Mouse (Mus musculus) limb, embryonic 12.5 days (tissue): ENCODE results near the gene Pigh. TPM values are rescaled to one million over a fixed set of nuclear protein-coding genes. Genes with fewer than 3 reads are reported as not detected.

ENCODE experiments used
- ATAC-seq: fragments of 200-750 bp; cut with Nextera tagmentation; 2 replicates; pipeline ENCODE4 v1.8.0; 2017; ENCODE audit warnings: low read depth, moderate TSS enrichment; ENCODE audit not compliant: insufficient number of reproducible peaks, insufficient read depth, low FRiP score, low TSS enrichment
- H3K27ac ChIP-seq: fragments of 300-500 bp; sonication (generic); 2 replicates; pipeline ENCODE4 v1.5.1; 2016; ENCODE audit warnings: mild to moderate bottlenecking, moderate library complexity
- H3K27me3 ChIP-seq: fragments of 300-500 bp; sonication (generic); 2 replicates; pipeline ENCODE4 v1.6.1; 2016; ENCODE audit warnings: mild to moderate bottlenecking, moderate library complexity
- H3K36me3 ChIP-seq: fragments of 300-500 bp; sonication (generic); 2 replicates; pipeline ENCODE4 v1.6.1; 2016; ENCODE audit warnings: mild to moderate bottlenecking, moderate library complexity
- H3K4me1 ChIP-seq: fragments of 300-500 bp; sonication (generic); replicated peaks from 2 replicates; pipeline ENCODE4 v1.6.1; 2016
- H3K4me2 ChIP-seq: fragments of 300-500 bp; sonication (generic); 2 replicates; pipeline ENCODE4 v1.6.1; 2016; ENCODE audit warnings: mild to moderate bottlenecking, moderate library complexity
- H3K4me3 ChIP-seq: fragments of 300-500 bp; sonication (generic); replicated peaks from 2 replicates; pipeline ENCODE4 v1.5.1; 2016; ENCODE audit warnings: mild to moderate bottlenecking
- H3K9ac ChIP-seq: fragments of 300-500 bp; sonication (generic); replicated peaks from 2 replicates; pipeline ENCODE4 v1.6.1; 2016; ENCODE audit warnings: mild to moderate bottlenecking, moderate library complexity
- H3K9me3 ChIP-seq: fragments of 300-500 bp; sonication (generic); 2 replicates; pipeline ENCODE4 v1.6.1; 2016; ENCODE audit warnings: mild to moderate bottlenecking, moderate library complexity
- WGBS: fragments of 180-500 bp; shearing (Covaris S2); methylation state at CpG from one replicate; pipeline ENCODE4 v1.1.7; 2016; 5-methylcytosine and 5-hydroxymethylcytosine counted together
- polyA plus RNA-seq: library from polyadenylated mRNA; unstranded; fragments of >200 nt; fragmentation: Nextera tagmentation; extraction: Ambion mirVana; gene quantifications from 2 replicates; pipeline ENCODE4 v1.2.1, GENCODE M21; 2016

Pigh gene
- polyA plus RNA-seq, 1 experiment from 2014 or later = 33.8 TPM

DNA sequence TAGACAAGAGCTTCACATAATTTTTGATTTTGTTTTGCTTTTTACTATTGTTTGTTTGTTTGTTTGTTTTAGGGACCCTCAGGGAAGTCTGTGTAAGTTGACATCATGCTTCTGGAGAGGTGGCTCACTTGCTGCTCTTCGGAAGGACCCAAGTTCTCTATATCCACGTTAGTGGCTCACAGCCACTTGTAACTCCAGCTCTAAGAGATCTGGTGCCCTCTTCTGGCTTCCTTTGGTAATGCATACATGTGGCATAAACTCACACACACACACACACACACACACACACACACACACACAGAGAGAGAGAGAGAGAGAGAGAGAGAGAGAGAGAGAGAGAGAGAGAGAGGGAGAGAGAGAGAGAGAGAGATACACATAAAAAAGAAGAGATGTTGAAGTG is 15.1 kb upstream of the Pigh start:
- no peak overlapping the region for H3K27ac ChIP-seq
- no peak overlapping the region for H3K4me3 ChIP-seq
- no peak overlapping the region for H3K9ac ChIP-seq
- H3K36me3 ChIP-seq = no peaks in the 10 kb centered on the region
- no peaks in the 10 kb centered on the region for H3K27me3 ChIP-seq
- H3K4me1 ChIP-seq = no peaks in the 10 kb centered on the region
- H3K9me3 ChIP-seq = peaks cover 5% of the 10 kb centered on the region; the same call in 1 of the 2 replicates
- 75% methylated on average over 2 of the region's 2 CpGs for WGBS
- no peak for ATAC-seq
- no peak overlapping the region for H3K4me2 ChIP-seq

- H3K4me2 ChIP-seq = no peak overlapping the region
- H3K27ac ChIP-seq = no peak overlapping the region
- H3K4me1 ChIP-seq = no peaks in the 10 kb centered on the region
- H3K9me3 ChIP-seq = peaks cover 5% of the 10 kb centered on the region; the same call in 1 of the 2 replicates
- no peak overlapping the region for H3K4me3 ChIP-seq
- WGBS = 86% methylated on average over 3 of the region's 3 CpGs
- H3K27me3 ChIP-seq = no peaks in the 10 kb centered on the region
- H3K9ac ChIP-seq = no peak overlapping the region
- no peak for ATAC-seq
- no peaks in the 10 kb centered on the region for H3K36me3 ChIP-seq
Measured at GRCm38 (mm10) chr12:79103773-79104172, 14.3 kb upstream of the Pigh start.

DNA sequence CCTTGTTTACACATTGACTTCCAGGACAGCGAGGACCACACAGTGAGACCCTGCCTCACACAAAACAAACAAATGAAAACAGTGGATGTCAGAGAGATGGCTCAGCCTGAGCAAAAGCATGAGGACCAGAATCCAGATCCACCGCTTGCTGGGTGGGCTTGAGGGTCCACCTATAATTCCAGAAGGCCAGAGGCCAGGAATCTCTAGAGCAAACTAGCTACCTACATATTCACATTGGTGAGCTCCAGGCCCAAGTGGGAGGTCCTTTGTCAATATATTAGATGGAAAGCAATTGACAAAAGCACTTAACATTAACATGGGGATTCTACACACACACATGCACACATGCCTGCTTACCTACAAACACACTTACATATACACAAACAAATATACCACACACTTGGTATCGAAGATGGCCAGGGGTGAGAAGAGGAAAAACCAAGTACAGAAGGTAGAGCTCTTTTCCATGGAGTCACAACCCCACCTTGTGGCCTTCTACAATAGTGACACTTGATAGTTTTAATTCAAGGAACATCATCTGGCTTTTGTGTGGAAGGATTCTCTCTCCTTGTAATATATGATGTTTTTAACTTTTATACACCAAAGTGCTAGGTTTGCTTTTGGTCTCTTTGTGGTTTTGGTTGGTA is 7.8 kb upstream of the Pigh start:
- WGBS = 63% methylated on average over 3 of the region's 3 CpGs
- ATAC-seq = no peak

GRCm38 (mm10) chr12:79092569-79092968 is 3.1 kb upstream of the Pigh start:
- Histone ChIP-seq H3K4me1 (peaks cover 7% of the 10 kb centered on the region), H3K27me3 (no peaks in the 10 kb centered on the region), H3K4me2 (no peak overlapping the region), H3K36me3 (no peaks in the 10 kb centered on the region), H3K9ac (no peak overlapping the region), H3K27ac (no peak overlapping the region), H3K9me3 (no peaks in the 10 kb centered on the region), H3K4me3 (no peak overlapping the region)
- WGBS = 55% methylated on average over 4 of the region's 4 CpGs
- ATAC-seq = no peak

More for the DNA sequence above, 7.8 kb upstream of the Pigh start:
- Histone ChIP-seq H3K9me3 (no peaks in the 10 kb centered on the region), H3K4me2 (no peak overlapping the region), H3K4me1 (no peaks in the 10 kb centered on the region), H3K4me3 (no peak overlapping the region), H3K27ac (no peak overlapping the region), H3K36me3 (no peaks in the 10 kb centered on the region), H3K27me3 (no peaks in the 10 kb centered on the region), H3K9ac (no peak overlapping the region)

- 88% methylated on average over 6 of the region's 6 CpGs for WGBS
- H3K9me3 ChIP-seq = no peaks in the 10 kb centered on the region
- H3K36me3 ChIP-seq = peaks cover 90% of the 10 kb centered on the region
- H3K27ac ChIP-seq = no peak overlapping the region
- H3K27me3 ChIP-seq = no peaks in the 10 kb centered on the region
- no peak overlapping the region for H3K4me2 ChIP-seq
- no peak overlapping the region for H3K4me3 ChIP-seq
- no peak overlapping the region for H3K9ac ChIP-seq
- no peaks in the 10 kb centered on the region for H3K4me1 ChIP-seq
- ATAC-seq = no peak
Measured at GRCm38 (mm10) chr12:79073362-79073761, 16.1 kb downstream of the Pigh start.

GRCm38 (mm10) chr12:79072576-79072975 is 16.9 kb downstream of the Pigh start:
- Histone ChIP-seq H3K9ac (no peak overlapping the region), H3K36me3 (peaks cover 90% of the 10 kb centered on the region), H3K27me3 (no peaks in the 10 kb centered on the region), H3K4me2 (no peak overlapping the region), H3K4me1 (no peaks in the 10 kb centered on the region), H3K27ac (no peak overlapping the region), H3K9me3 (no peaks in the 10 kb centered on the region), H3K4me3 (no peak overlapping the region)
- ATAC-seq = no peak
- 92% methylated on average over 6 of the region's 6 CpGs for WGBS

- no peak for ATAC-seq
- no peak overlapping the region for H3K4me2 ChIP-seq
- H3K4me1 ChIP-seq = no peaks in the 10 kb centered on the region
- no peak overlapping the region for H3K9ac ChIP-seq
- WGBS = 87% methylated on average over 9 of the region's 9 CpGs
- no peaks in the 10 kb centered on the region for H3K9me3 ChIP-seq
- no peak overlapping the region for H3K4me3 ChIP-seq
- H3K27ac ChIP-seq = no peak overlapping the region
- H3K36me3 ChIP-seq = peaks cover 82% of the 10 kb centered on the region
- no peaks in the 10 kb centered on the region for H3K27me3 ChIP-seq
Measured at GRCm38 (mm10) chr12:79070736-79071333, 18.6 kb downstream of the Pigh start.

- Histone ChIP-seq H3K9ac (no peak overlapping the region), H3K9me3 (no peaks in the 10 kb centered on the region), H3K27ac (no peak overlapping the region), H3K27me3 (no peaks in the 10 kb centered on the region), H3K36me3 (peaks cover 81% of the 10 kb centered on the region), H3K4me3 (no peak overlapping the region), H3K4me1 (no peaks in the 10 kb centered on the region), H3K4me2 (no peak overlapping the region)
- ATAC-seq = no peak
- WGBS = 87% methylated on average over 6 of the region's 6 CpGs
Measured at GRCm38 (mm10) chr12:79069916-79070315, 19.5 kb downstream of the Pigh start.

- Histone ChIP-seq H3K36me3 (peaks cover 81% of the 10 kb centered on the region), H3K4me3 (no peak overlapping the region), H3K27ac (no peak overlapping the region), H3K9me3 (no peaks in the 10 kb centered on the region), H3K4me2 (no peak overlapping the region), H3K27me3 (no peaks in the 10 kb centered on the region), H3K9ac (no peak overlapping the region), H3K4me1 (no peaks in the 10 kb centered on the region)
- no peak for ATAC-seq
- 90% methylated on average over 6 of the region's 6 CpGs for WGBS
Measured at GRCm38 (mm10) chr12:79069187-79069608, 20.3 kb downstream of the Pigh start.

- no peak for ATAC-seq
- WGBS = 88% methylated on average over 11 of the region's 11 CpGs
Measured at GRCm38 (mm10) chr12:79068306-79068705, 21.1 kb downstream of the Pigh start.

GRCm38 (mm10) chr12:79067526-79067925 is 21.9 kb downstream of the Pigh start:
- H3K36me3 ChIP-seq = peaks cover 73% of the 10 kb centered on the region
- no peaks in the 10 kb centered on the region for H3K9me3 ChIP-seq
- no peak for ATAC-seq
- H3K9ac ChIP-seq = no peak overlapping the region
- H3K4me1 ChIP-seq = no peaks in the 10 kb centered on the region
- no peaks in the 10 kb centered on the region for H3K27me3 ChIP-seq
- H3K4me2 ChIP-seq = no peak overlapping the region
- H3K4me3 ChIP-seq = no peak overlapping the region
- H3K27ac ChIP-seq = no peak overlapping the region
- 91% methylated on average over 5 of the region's 5 CpGs for WGBS

More at GRCm38 (mm10) chr12:79068306-79068705, 21.1 kb downstream of the Pigh start:
- H3K27me3 ChIP-seq = no peaks in the 10 kb centered on the region
- peaks cover 80% of the 10 kb centered on the region for H3K36me3 ChIP-seq
- no peak overlapping the region for H3K9ac ChIP-seq
- H3K4me3 ChIP-seq = no peak overlapping the region
- H3K27ac ChIP-seq = no peak overlapping the region
- no peaks in the 10 kb centered on the region for H3K4me1 ChIP-seq
- no peaks in the 10 kb centered on the region for H3K9me3 ChIP-seq
- H3K4me2 ChIP-seq = no peak overlapping the region

- Histone ChIP-seq H3K9ac (no peak overlapping the region), H3K4me3 (no peak overlapping the region), H3K36me3 (peaks cover 75% of the 10 kb centered on the region), H3K27me3 (no peaks in the 10 kb centered on the region), H3K9me3 (no peaks in the 10 kb centered on the region), H3K4me1 (no peaks in the 10 kb centered on the region), H3K27ac (no peak overlapping the region), H3K4me2 (no peak overlapping the region)
- ATAC-seq = no peak
- WGBS = 89% methylated on average over 9 of the region's 9 CpGs
Measured at GRCm38 (mm10) chr12:79066431-79066830, 23.0 kb downstream of the Pigh start.
